Mouse (Mus musculus): ENCODE measurements at regions not wholly inside any gene's neighbourhood (a gene's known extent, or its start where the extent isn't known, plus 50 kb on each side); places are given as distances from the start of the nearest gene placed in this dataset.

DNA sequence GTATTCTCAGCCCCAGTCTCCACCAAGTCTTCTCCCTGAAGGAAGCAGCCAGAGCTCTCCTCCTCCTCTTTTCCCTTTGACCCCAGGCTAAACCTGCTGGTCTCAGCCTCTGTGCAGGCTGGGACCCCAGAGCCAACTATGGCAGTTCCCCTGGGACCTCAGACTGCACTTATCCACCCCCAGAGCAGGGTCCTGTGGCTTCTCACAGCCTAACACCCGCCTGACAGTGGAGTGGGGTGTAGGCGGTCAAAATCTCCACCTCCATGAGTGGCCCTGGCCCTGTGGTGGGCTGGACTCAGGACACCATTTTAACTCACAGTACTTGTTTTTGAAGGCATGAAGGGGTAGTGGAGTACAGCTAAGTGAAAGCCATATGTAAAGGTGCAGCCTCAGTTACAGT lies 222.1 kb downstream of the Serpinb8 start:
- TF ChIP-seq CTCF (IDR thresholded peaks at IDR 0.05; ENCODE audit: low read depth) (no peak), EP300 (optimal IDR thresholded peaks at IDR 0.05) (no peak)
